Mouse (Mus musculus) kidney, adult 8-10 months (tissue): Measurements from ENCODE around the gene Arhgap45.

Experiments used
- DNase-seq, 2 experiments: peaks; one replicate each; pipeline ENCODE4 v3.0.0; 2022

The Arhgap45 gene

GRCm38 (mm10) chr10:79987771-79988505 lies 28.5 kb upstream of the Arhgap45 start:
- no peak for DNase-seq

- DNase-seq = peak; percentile 48 to 57
These were observed 27.8 kb upstream of the Arhgap45 start, which contains the start of gene Cnn2 for GRCm38 (mm10) chr10:79988506-79989271. TSS of gene Cnn2 (plus strand) at chr10:79988584.

GRCm38 (mm10) chr10:79989272-79989786 lies 27.1 kb upstream of the Arhgap45 start:
- DNase-seq = no peak

- DNase-seq = no peak
These were observed 26.6 kb upstream of the Arhgap45 start for GRCm38 (mm10) chr10:79989870-79990269.

- no peak for DNase-seq
These were observed 25.4 kb upstream of the Arhgap45 start for GRCm38 (mm10) chr10:79991099-79991498.

GRCm38 (mm10) chr10:79991548-79991947 lies 24.9 kb upstream of the Arhgap45 start:
- DNase-seq = no peak

GRCm38 (mm10) chr10:79994397-79995115 lies 21.9 kb upstream of the Arhgap45 start:
- DNase-seq = no peak

GRCm38 (mm10) chr10:79995636-79996035 lies 20.8 kb upstream of the Arhgap45 start:
- DNase-seq = no peak

GRCm38 (mm10) chr10:79996272-79997033 lies 20.0 kb upstream of the Arhgap45 start, which contains the start of gene Abca7:
TSS of gene Abca7 (plus strand) at chr10:79996494.
- DNase-seq = peak; percentile 93 to 97

GRCm38 (mm10) chr10:79997034-79997760 lies 19.3 kb upstream of the Arhgap45 start:
- DNase-seq = peak in 1 of 2 experiments; percentile 52

GRCm38 (mm10) chr10:79997819-79998218 lies 18.6 kb upstream of the Arhgap45 start:
- DNase-seq = no peak

- no peak for DNase-seq
These were observed 14.5 kb upstream of the Arhgap45 start for GRCm38 (mm10) chr10:80001945-80002344.

GRCm38 (mm10) chr10:80002829-80003228 lies 13.6 kb upstream of the Arhgap45 start:
- DNase-seq = no peak

GRCm38 (mm10) chr10:80003374-80004232 lies 12.8 kb upstream of the Arhgap45 start:
- DNase-seq = no peak

- no peak for DNase-seq
These were observed 12.2 kb upstream of the Arhgap45 start for GRCm38 (mm10) chr10:80004233-80004705.

- no peak for DNase-seq
These were observed 4.7 kb upstream of the Arhgap45 start for GRCm38 (mm10) chr10:80011740-80012139.

- no peak for DNase-seq
These were observed 2.8 kb upstream of the Arhgap45 start for GRCm38 (mm10) chr10:80013609-80014008.

GRCm38 (mm10) chr10:80014484-80015290 lies 1.8 kb upstream of the Arhgap45 start:
- no peak for DNase-seq

GRCm38 (mm10) chr10:80015583-80015982 lies 870 bp upstream of the Arhgap45 start:
- DNase-seq = no peak
